Mouse (Mus musculus) left cerebral cortex, adult 8-10 months (tissue): Measurements from ENCODE around the gene Slc37a3. TPM values are rescaled to one million over a fixed set of nuclear protein-coding genes. Genes with fewer than 3 reads are reported as not detected.
"Not testable (repeated sequence)": the region's sequence is repeated elsewhere in the genome, so short reads cannot be mapped to it uniquely, and the experiment has no call there.

ENCODE experiments used
- DNase-seq, 2 experiments: peaks; one replicate each; pipeline ENCODE4 v3.0.0; 2022; ENCODE audit warnings: low spot score in 2 of 2
- total RNA-seq, 4 experiments: library from RNA; stranded (reverse); gene quantifications; 2 replicates each; pipeline ENCODE4 v1.2.4; 2022

Slc37a3 gene
- total RNA-seq, 4 experiments from 2014 or later, result 56.9 to 64.9 (median 58.8) TPM

- no peak for DNase-seq
Observed at GRCm38 (mm10) chr6:39379224-39379623, 1.7 kb upstream of the Slc37a3 start.

GRCm38 (mm10) chr6:39378161-39378835, 823 bp upstream of the Slc37a3 start:
- not testable (repeated sequence) for DNase-seq

- DNase-seq, result no peak
Observed at GRCm38 (mm10) chr6:39376775-39377174, 700 bp downstream of the Slc37a3 start.

- DNase-seq, result no peak
Observed at GRCm38 (mm10) chr6:39373301-39373955, 4.0 kb downstream of the Slc37a3 start.

- DNase-seq, result no peak
Observed at GRCm38 (mm10) chr6:39372727-39373126, 4.7 kb downstream of the Slc37a3 start.

GRCm38 (mm10) chr6:39372042-39372441, 5.4 kb downstream of the Slc37a3 start:
- no peak for DNase-seq

- no peak for DNase-seq
Observed at GRCm38 (mm10) chr6:39369631-39370030, 7.8 kb downstream of the Slc37a3 start.

- DNase-seq, result no peak
Observed at GRCm38 (mm10) chr6:39362684-39363083, 14.8 kb downstream of the Slc37a3 start.

GRCm38 (mm10) chr6:39359207-39359606, 18.3 kb downstream of the Slc37a3 start:
- DNase-seq, result not testable (repeated sequence)

- DNase-seq, result no peak
Observed at GRCm38 (mm10) chr6:39348946-39349345, 28.5 kb downstream of the Slc37a3 start.

- no peak for DNase-seq
Observed at GRCm38 (mm10) chr6:39347880-39348814, 29.3 kb downstream of the Slc37a3 start.

- DNase-seq, result no peak
Observed at GRCm38 (mm10) chr6:39346991-39347501, 30.4 kb downstream of the Slc37a3 start.

GRCm38 (mm10) chr6:39345430-39345829, 32.0 kb downstream of the Slc37a3 start:
- no peak for DNase-seq

GRCm38 (mm10) chr6:39344020-39344419, 33.5 kb downstream of the Slc37a3 start:
- peak; percentile 56 to 83 for DNase-seq

GRCm38 (mm10) chr6:39341798-39342197, 35.7 kb downstream of the Slc37a3 start:
- DNase-seq, result no peak

GRCm38 (mm10) chr6:39338359-39338758, 39.1 kb downstream of the Slc37a3 start:
- no peak for DNase-seq

GRCm38 (mm10) chr6:39334873-39335272, 42.6 kb downstream of the Slc37a3 start:
- DNase-seq, result no peak

- DNase-seq, result no peak
Observed at GRCm38 (mm10) chr6:39334224-39334623, 43.3 kb downstream of the Slc37a3 start.

GRCm38 (mm10) chr6:39331998-39332700, 45.3 kb downstream of the Slc37a3 start:
- no peak for DNase-seq

GRCm38 (mm10) chr6:39330981-39331380, 46.5 kb downstream of the Slc37a3 start:
- no peak for DNase-seq

GRCm38 (mm10) chr6:39320286-39320685, 57.2 kb downstream of the Slc37a3 start:
- no peak for DNase-seq
